Mouse (Mus musculus) heart, adult 2 months (tissue): ENCODE results near the gene Parp4.

Source experiments
- CTCF ChIP-seq: fragments of 200-600 bp; IDR thresholded peaks from 2 replicates; pipeline ENCODE4 v1.8.1; 2022; ENCODE audit warnings: antibody characterized with exemption, mild to moderate bottlenecking, moderate library complexity
- EP300 ChIP-seq: fragments of 200-500 bp; IDR thresholded peaks from 2 replicates; pipeline ENCODE4 v1.6.1; 2011; ENCODE audit warnings: low read depth, low read length, control low read depth; ENCODE audit not compliant: insufficient read depth

DNA sequence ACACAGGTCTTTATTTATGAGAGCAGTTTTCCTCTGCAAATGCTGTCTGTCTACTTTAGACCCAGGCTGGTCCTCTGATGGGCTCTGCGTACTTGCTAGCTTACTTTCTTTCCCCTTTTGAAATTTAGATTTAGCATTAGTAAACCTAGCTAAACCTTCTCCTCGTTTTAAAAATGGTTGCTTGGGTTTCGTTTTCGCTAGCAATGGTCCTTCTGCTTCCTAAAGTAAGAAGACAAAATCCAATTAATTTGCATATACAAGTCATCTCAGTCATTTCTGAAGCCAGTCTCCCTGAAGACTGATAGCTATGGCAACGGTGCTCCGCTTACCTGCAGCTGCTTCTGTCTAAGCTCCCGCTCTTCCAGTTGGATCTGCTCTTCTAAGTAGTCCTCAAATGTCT is 22.1 kb upstream of the Parp4 start:
- TF ChIP-seq CTCF (no peak), EP300 (no peak)
